Mouse (Mus musculus) fat pad, adult 2 months (tissue): ENCODE measurements at regions not wholly inside any gene's neighbourhood (a gene's known extent, or its start where the extent isn't known, plus 50 kb on each side); places are given as distances from the start of the nearest gene placed in this dataset.

Source experiments
- DNase-seq: peaks from one replicate; pipeline ENCODE4 v3.0.0-alpha.2; 2011; ENCODE audit warnings: low read depth, low spot score; ENCODE audit errors: extremely low read depth

GRCm38 (mm10) chr8:26283957-26284356 lies 164.6 kb downstream of the Gm45692 start:
- no peak for DNase-seq

GRCm38 (mm10) chr8:26287665-26288064 lies 168.3 kb downstream of the Gm45692 start:
- DNase-seq: no peak

GRCm38 (mm10) chr8:26288163-26288562 lies 168.8 kb downstream of the Gm45692 start:
- DNase-seq: peak; percentile 11

DNA sequence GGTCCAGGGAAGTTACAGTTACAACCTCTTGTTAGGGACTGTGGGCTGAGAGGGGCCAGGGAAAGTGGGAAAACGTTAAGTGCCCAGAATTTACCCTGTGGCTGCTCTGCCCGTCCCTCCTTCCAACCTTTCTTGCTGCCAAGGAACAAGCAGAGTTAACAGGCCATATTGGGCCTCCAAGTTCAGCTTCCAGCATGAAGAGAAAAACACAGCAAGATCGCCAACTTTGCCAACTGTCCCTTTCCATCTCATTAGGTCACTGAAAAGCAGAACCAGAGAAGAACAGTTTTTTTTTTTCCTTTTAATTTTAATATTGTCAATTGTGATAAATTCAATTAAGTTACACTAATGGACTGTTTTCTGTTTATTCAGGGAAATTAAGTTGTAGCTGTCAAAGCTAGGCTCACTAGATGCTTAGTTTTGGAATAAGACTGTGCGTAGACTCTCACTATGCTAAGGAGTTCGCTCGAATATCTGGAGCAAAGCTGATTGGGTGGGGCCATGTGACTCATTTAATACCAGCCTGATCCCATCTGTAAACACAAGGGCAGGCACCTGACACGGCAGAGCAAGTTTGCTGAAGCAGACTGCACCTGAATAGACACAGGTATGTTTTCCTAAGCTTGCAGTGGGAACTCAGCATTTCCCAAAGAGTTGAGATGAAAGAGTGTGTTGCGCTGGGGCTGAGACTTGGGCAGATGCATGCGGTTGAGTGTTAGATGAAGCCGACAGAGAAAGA lies 178.9 kb downstream of the Gm45692 start:
- DNase-seq: no peak

DNA sequence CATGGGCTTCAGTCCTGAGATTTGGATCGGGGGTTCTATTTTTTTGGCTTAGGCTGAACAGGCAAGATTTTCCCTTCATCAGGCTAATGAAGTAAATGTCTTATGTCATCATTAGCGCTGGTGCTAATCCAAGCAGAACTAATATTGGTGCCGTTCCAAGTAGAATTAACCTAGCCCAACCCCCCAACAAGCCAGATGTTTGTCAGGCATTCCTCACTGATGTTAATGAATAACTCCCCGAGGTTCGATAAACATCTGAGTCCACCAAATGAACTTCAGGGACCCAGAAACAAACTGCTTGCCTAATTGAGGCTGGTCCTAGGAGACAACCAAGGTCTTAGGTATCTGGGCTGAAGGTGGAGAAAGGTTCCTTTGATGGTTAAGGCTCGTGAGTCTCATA lies 180.9 kb downstream of the Gm45692 start:
- DNase-seq: no peak

DNA sequence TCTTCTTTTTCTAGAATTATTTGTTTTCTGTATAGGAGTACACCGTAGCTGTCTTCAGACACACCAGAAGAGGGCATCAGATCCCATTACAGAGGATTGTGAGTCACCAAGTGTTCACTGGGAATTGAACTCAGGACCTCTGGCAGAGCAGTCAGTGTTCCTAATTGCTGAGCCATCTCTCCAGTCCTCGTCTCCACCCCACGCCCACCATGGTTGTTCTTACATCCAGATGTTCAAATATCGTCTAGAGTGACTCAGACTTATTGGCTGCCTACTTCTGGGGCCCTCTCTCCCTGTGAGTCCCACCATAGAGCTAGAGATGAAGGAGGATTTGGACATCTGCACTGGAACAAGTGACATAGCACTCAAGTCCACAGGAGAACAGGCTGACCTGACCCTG lies 182.6 kb downstream of the Gm45692 start:
- DNase-seq: no peak

DNA sequence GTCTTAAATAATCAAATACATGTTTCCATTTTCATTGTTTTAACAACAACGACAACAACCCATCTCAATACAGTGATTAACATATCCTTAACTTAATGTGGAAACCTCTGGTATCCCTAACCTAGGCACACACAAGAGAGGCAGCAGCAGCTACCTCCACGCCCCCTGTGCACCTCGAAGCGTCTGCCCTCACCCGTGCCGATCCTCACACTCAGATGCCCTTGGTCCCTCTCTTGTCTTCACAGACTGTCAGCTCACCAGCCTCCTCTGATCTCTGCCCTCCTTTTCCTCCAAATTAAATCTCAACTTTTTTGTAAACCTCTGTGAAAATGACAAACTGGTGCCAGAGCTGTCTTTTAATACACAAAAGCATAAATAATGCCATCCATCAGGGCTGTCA lies 185.2 kb downstream of the Gm45692 start:
- no peak for DNase-seq

- DNase-seq: no peak
These were observed 185.9 kb downstream of the Gm45692 start for GRCm38 (mm10) chr8:26305061-26305879.

- no peak for DNase-seq
These were observed 188.8 kb downstream of the Gm45692 start for GRCm38 (mm10) chr8:26308121-26308641.

DNA sequence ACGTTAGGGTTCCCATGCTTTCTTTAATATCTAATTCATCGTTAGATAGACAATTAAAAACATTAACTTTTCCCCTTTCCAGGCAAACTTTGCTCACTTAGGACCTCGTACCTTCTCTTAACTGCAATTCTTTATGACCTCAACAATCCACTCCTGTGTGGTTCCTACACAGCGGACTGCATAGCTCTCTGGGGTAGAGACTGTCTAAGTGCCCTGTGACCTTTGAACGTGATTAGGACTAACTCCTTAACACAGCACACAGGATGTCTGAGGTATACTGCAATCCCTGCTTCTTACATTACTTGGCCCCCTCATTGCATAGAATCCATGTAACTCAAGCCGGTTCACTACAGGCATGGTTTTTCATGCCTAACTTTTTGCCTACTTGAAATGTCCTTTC lies 190.4 kb downstream of the Gm45692 start:
- DNase-seq: no peak

DNA sequence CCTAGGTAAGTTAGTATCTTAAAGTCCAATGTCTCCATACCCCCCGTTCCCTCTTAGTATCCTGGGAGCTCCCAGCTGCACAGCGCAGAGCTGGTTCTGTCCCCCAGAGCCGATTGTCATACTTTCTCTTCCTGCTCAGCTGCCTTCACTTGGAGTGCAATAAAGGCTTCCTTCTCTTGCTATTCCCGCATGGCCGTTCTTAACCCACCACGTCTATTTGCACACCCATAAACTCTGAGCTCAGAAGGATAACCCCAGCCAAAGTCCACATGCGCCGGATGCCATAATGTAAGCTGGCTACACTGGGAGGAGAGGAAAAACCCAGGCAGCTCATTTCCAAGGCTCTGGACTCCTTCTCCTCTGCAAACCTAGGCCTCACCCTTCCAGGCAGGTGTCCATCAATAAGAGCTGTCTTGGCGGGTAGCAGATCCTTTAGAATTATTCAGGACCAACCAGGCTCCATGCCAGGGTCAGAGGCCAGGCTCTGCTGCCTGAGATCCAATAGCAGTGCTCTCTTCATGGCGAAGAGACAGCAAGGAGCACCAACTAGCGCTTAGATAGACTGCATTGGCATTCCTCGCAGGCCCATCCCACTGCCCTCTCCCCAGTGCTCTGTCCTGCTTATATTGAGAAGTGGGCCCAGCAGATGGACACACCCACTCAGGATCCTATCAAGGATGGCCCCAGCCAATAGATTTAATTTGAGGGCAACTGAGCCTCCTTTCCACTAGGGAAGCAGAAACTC lies 204.4 kb downstream of the Gm45692 start:
- no peak for DNase-seq

GRCm38 (mm10) chr8:26324606-26325005 lies 205.3 kb downstream of the Gm45692 start:
- DNase-seq: no peak

DNA sequence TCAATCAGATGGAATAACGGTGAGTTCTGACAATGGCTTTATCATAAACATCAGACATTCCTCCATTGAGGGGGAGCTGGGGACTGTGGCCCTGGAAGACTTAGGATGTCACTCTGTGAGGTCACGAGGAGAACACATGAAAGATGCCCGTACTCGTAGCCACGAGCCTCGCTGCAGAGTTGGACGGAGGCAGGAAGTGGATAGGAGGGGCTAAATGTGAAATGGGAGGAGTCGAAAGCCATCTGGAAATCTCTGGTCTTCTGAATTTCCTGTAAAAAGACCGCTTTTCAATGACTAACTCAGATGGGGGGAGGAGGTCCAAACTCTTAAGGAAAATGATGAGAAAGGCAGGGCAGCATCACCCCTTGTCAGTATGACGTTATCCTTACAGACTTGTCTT lies 210.5 kb downstream of the Gm45692 start:
- no peak for DNase-seq

- no peak for DNase-seq
These were observed 217.7 kb downstream of the Gm45692 start for GRCm38 (mm10) chr8:26336906-26337650.

DNA sequence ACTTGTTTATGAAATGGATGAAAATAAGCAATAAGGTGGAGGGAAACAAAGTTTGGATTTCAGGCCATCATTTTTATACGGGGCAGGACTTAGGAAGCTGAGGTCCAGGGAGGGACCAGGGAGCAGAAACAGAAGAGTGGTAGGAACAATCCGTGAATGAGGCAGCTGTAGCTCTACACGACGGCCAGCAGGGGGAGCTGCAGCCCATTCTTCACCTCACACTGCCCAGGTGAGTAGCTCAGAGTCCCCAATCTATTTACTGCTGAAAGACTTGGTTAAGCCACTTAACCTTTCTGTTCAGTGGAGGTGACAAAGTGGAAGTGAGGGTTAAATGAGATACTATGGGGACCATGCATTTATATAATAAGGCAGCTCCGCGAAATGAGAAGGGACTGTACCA lies 225.7 kb downstream of the Gm45692 start:
- DNase-seq: no peak

GRCm38 (mm10) chr8:26349231-26349630 lies 229.9 kb downstream of the Gm45692 start:
- DNase-seq: no peak

- DNase-seq: no peak
These were observed 230.5 kb downstream of the Gm45692 start for GRCm38 (mm10) chr8:26349854-26350253.

GRCm38 (mm10) chr8:26350616-26351015 lies 231.3 kb downstream of the Gm45692 start:
- DNase-seq: no peak

- DNase-seq: peak; percentile 73
These were observed 232.6 kb downstream of the Gm45692 start for GRCm38 (mm10) chr8:26351643-26352540.

GRCm38 (mm10) chr8:26352541-26353010 lies 233.2 kb downstream of the Gm45692 start:
- DNase-seq: no peak
